Mouse (Mus musculus) monocyte, adult 59 days (primary cell): ENCODE measurements around the gene Ltb. TPM values are rescaled to one million over a fixed set of nuclear protein-coding genes. Genes with fewer than 3 reads are reported as not detected.

Experiments used
- total RNA-seq, 2 experiments: library from RNA; stranded (reverse); gene quantifications; one replicate each; pipeline ENCODE4 v1.2.4; 2023

Gene Ltb
- 10 to 100 TPM; 72.7 to 86.4 TPM for total RNA-seq

DNA sequence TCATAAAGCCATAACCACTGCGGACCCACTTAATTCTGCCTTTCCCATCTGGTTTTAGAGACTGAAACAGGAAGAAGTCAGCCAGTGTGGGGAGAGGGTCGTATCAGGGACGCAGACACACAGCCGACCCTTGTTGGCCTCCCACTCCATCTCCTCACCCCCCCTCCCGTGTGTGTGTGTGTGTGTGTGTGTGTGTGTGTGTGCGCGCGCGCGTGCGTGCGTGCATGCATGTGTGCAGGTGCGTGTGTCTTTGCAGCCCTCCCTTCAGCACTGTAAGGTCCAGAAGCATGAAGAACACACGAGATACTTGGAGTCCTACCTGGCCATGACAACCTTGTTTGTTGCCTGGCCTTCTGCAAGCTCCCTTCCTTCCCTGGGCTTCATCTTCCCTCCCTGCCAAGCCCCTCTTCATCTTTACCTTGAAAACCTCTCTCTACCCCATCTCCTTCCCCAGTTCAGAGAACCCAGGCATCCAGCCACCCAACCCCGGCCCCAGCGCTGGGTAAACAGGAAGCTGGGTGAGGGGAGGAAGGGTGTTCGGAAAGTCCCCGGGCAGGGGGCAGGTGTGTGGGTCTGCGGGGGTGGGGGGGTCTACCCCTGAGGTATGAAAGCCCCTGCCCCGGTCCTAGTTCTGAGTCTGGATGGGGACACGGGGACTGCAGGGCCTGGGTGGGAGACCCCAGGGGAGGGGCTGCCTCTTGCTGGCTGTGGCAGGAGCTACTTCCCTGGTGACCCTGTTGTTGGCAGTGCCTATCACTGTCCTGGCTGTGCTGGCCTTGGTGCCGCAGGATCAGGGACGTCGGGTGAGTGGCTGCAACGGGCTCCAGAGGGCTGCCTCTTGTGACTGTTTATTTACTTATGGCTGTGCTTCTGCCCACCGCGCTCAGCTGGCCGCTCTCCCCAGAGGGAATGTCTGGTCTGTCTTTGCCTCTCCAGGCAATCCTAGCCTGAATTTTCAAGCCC, at the start of gene Ltb:
Gene Ltb, plus strand, starts transcription at position 559 of the 963 bp plus-strand sequence.

DNA sequence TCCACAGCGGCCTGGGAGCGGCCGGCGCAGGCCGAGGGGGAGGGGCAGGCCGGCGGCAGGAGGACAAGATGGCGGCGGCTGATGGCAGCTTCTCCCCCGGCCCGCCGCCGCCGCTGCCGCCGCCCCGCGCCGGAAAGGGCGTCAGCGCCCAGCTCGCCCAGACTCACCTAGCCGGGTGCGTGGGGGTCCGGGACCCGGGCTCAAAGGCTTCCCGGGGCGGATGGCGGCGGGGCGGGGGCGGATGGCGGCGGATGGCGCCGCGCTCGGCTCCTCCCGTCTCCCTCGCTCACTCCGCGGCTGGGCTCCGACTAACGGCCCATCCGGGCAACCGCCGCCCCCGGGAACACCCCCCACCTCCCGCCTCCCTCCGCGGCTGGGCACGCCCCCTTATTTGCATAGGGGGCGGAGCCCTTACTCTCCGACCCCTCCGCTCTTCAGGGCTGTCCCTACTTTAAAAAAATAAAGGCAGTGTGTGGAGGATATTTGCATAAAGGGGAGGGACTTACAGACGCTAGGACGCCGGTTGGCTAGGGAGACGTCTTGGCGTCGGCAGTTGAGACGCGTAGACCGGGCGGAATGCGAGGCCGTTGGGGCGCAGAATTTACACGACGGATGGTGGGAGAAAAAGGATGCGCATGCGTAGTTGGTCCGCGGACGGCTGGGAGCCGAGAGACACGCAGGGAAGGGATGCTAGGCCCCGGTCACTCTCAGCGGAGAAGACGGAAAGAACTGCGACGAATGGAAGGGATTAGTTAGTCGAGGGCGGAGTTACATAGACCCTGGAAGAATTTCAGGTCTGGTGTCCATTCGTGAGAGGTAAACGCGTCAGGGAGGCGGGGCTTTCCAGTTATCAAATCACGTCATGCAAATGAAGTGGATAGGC, 29.4 kb upstream of the Ltb start, which contains the start of gene Prrc2a:
Gene Prrc2a, minus strand, starts transcription at position 330 of the 883 bp plus-strand sequence.

DNA sequence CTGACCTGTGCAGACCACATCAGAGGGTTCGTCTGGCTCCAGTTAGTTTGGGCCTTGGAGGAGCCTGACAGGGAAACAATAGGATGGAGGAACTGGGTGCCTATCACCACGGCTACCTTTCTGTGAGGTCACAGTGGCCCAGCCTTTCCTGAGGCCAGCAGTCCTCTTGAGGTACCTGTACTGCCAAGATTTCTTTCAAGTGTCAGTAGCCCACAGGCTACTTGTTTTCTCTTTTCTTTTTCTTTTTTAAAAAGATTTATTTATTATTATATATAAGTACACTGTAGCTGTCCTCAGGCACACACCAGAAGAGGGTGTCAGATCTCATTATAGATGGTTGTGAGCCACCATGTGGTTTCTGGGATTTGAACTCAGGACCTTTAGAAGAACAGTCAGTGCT, 18.3 kb upstream of the Ltb start, which contains the start of gene Aif1:
Gene Aif1, minus strand, starts transcription at position 101 of the 400 bp plus-strand sequence.

DNA sequence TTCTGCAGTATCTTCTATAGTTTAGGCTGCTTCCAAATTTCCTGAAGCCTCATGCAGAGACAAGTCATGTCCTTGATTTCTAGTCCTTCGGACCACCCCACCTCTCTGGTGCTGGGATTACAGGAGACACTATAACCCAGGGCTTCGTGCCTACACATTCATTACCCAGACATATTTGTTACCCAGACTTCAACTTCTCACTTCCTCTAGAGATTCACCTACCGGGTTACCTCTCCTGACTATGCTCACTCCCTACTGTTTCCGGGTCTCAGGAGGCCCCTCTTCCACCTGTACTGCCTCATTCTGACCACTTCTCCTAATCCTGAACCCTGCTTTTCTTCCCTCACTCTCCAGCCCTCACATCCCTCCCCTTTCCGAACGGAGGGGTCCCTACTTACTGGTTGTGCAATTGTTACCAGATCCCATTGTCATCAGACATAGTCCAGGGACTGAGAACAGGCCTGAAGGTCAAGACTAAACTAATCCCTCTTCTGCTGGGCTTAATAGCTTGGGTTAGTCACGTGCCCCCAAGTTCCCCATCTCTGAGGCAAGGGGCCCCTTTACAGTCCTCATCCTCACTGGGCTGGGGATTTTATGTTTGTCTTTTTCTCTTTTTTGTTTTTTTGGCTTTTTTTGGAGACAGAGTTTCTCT, 6.2 kb upstream of the Ltb start, which contains the start of gene Lst1:
Gene Lst1, minus strand, starts transcription at position 481 of the 652 bp plus-strand sequence.

DNA sequence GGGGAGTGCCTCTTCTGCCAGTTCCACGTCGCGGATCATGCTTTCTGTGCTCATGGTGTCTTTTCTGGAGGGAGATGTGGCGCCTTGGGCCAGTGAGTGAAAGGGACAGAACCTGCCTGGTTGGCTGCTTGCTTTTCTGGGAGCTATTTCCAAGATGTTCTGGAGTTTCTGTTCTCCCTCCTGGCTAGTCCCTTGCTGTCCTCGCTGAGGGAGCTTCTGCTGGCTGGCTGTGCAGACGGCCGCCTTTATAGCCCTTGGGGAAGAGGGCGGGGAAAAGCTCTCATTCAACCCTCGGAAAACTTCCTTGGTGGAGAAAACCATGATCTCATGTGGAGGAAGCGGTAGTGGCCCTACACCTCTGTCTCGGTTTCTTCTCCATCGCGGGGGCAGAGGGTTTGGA, 7.5 kb downstream of the Ltb start, which contains the start of gene Tnf:
Gene Tnf, minus strand, starts transcription at position 221 of the 400 bp plus-strand sequence.

DNA sequence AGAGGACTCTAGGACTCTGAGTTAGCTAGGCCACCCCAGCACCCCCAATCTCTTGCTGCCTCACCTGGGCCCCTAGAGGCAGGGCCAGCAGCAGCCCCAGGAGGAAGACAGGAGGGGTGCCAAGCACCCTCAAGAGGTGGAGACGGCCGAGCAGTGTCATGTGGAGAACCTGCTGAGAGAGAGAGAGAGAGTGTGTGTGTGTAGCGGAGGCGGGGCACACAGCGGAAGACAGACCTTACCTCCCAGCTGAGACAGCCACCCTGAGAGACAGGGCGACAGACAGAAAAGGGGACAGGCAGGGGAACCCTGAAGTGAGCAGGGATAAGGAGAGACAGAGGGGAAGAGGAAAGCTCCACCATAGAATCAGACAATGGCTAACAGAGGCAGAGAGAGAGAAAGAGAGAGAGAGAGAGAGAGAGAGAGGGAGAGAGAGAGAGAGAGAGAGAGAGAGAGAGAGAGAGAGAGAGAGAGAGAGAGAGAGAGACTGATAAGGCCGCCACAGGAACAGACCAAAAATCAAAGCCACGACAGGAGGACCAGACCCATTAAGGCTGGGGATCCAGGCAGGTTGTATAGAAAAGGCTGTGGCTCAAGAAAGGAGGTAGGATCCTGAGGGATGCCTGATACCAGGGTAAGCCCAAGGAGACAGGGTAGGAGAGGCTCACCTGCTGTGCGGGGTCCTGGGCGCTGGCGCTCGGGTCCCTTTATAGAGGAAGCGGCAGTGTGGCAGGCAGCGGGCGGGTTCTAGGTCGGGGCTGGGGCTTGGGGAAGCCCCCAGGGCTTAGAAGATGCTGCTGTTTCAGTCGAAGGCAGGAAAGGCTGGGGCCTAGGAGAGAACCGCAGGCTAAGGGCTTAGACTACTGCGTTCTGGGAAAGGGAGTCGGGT, 10.5 kb downstream of the Ltb start, which contains the start of gene Lta:
Gene Lta, minus strand, starts transcription at position 858 of the 886 bp plus-strand sequence.

DNA sequence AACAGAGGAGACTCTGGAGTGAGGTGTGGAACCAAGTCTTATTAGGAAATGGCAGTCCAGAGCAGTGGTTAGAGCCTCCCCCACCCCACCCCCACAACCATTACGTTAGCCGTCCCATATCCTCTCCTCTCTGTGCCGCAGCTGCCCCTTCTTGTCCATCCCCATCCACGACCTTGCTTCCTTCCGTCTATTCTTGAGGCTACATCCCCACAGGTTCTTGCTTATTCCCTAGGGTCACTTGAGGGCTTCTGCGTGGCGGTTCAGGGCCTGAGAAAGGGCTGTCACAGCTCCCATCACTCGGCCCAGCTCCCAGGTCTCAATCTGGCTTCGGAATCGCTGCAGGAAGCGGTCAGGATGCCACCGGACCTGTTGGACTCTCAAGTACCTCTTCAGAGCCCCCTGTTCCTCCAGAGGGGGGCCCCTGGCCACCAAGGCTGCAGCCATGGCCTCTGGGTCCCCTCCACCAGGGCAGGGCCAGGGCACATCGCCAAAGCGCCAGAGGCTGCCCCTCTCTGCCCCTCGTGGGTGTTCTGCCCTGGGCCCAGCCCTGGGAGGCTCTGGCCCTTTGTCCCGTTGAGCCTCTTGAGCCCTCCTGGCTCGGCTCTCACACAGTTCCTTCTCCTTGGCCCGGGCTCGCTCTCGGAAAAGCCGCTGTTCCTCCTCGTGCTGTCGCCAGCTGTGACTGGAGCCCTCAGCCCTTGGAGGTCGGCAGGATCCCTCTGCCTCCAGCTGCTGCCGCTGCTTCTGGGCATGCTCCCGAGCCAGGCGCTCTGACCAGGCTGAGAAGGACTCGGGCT, 26.1 kb downstream of the Ltb start, which contains the start of gene Gm16181:
Gene Gm16181, plus strand, starts transcription at position 679 of the 797 bp plus-strand sequence.

DNA sequence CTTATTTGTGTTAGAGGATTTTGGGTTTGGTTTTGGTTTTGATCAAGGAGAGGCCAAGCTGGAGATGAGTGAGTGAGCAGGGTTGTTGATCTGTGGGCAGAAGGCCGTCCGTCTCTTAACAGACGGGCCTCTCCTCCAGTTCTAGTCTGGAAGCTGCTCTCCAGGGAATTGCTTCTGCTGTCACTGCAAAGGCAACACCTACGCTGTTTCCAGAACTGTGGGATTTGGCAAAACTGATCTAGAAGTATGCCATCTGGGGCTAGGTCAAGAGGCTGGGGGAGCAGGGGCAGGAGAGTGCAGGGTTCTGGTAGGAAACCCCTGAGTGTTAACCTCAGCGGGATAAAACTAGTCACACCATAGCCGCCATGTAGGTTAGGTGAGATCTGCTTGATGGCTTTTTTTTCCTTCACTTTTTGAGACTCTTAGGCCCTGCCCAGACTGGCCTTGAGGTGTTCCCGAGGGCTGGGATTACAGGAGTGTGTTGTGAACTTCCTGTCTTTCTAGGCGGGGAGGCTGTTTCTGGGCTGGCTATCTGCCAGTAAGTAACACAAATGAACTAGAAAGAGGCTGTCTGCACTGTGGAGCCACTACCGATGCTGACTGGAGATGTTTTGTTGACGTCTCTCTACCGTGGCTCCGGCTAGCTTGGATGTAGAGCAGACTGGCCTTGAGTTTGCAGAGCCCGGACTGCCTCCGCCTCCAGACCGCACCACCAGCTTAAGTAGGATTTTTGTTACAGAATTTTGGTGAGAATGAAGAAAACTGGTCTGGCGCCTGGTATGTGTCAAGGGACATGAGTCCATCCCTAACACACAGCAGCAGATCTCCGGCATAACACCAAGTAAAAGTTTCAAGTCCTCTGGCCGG, 39.1 kb downstream of the Ltb start, which contains the start of gene Atp6v1g2:
Gene Atp6v1g2, plus strand, starts transcription at position 547 of the 867 bp plus-strand sequence.

DNA sequence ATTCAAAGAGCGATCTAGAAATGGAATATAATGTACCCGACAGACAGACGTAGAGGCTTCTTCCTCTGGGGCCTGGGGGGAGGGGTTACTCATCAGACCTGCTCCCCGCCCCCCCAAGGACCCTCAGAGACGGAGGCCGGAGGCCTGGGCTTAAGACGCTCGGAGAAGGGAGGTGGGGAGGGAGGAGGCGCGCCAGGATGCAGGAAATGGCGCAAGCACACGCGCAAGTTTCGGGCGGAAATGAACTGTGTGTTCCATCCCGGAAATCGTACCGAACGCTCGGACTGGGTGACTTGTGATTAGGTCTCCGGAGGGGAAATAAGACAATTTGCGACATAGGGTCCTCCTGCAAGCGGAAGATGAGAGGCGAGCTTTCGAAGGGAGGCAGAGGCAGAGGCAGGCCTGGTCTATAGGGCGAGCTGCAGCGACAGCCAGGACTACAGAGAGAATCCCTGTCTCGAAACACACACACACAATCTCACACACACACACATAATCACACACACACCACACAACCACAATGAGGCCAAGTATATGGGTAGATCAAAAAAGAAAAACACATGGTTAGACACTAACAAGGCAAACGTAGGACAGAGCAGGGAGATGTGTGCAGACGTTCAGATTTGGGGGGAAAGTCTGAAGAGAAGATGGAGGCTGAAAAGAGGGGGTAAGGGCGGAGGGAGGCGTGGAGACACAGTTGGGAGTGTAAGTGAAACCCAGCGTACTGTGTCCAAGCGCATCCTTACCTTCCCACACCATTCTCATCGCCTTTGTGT, 41.6 kb downstream of the Ltb start, which contains the start of gene Nfkbil1:
Gene Nfkbil1, minus strand, starts transcription at position 179 of the 776 bp plus-strand sequence.

DNA sequence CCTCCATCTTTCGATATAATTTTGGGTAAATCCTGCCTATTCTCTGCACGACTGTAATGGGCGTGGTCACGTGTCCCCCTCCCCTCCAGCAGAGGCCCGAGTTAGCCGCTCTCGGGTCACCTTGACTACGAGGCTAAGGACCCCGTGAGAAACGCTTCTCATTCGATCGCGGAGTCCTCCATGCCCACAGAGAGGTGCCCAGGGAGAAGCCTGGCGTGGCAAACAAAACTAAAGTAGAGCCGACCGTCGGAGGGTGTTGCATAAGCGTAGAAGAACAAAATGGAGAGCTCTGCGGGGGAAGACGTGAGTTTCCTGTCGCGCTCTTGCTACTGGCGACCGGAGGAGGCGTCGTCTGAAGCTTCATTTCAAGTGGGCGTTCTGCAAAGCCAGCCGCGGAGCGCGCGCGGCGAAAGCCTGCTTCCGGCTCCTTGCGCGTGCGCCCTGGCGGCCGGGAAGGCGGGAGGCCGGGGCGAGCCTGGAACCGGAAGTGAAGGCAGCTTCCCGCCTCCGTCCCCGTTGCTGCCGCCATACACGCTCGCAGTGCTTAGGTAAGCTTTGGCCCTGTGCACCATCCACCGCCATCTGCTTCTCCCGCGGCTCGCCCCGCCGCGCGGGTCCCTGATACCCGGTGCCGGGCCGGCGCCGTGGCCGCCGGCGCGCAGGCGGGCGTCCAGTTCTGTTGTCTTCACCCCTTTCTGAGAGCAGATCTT, 47.2 kb downstream of the Ltb start, which contains the start of gene Ddx39b:
Gene Ddx39b, plus strand, starts transcription at position 442 of the 710 bp plus-strand sequence.

Other genes starting within 250 kb of the Ltb start
- 100 to 1,000 TPM; 240 to 289 TPM for gene Hspa1b, start 235.2 kb upstream of the Ltb start, total RNA-seq
- not detected for gene Gm20481, start 224.5 kb upstream of the Ltb start, total RNA-seq
- 100 to 1,000 TPM; 322 to 373 TPM for gene Hspa1a, start 222.3 kb upstream of the Ltb start, total RNA-seq
- under 1 TPM; 0.55 to 0.76 TPM for gene Hspa1l, start 221.7 kb upstream of the Ltb start, total RNA-seq
- gene Lsm2, start 212.6 kb upstream of the Ltb start, total RNA-seq: 10 to 100 TPM; 18.6 to 21.1 TPM
- 10 to 100 TPM; 89.4 to 93.9 TPM for gene Vars, start 193.5 kb upstream of the Ltb start, total RNA-seq
- gene Vwa7, start 177.9 kb upstream of the Ltb start, total RNA-seq: under 1 TPM in 1 of 2 experiments, not detected in 1; 0.16 TPM
- gene Sapcd1, start 166.4 kb upstream of the Ltb start, total RNA-seq: not detected
- gene Msh5, start 147.7 kb upstream of the Ltb start, total RNA-seq: 1 to 10 TPM; 1.0 to 2.2 TPM
- gene Clic1, start 144.5 kb upstream of the Ltb start, total RNA-seq: 100 to 1,000 TPM; 258 to 267 TPM
- 1 to 10 TPM; 1.2 to 1.7 TPM for gene Ddah2, start 135.4 kb upstream of the Ltb start, total RNA-seq
- not detected for gene Ly6g6c, start 129.1 kb upstream of the Ltb start, total RNA-seq
- not detected for gene Mpig6b, start 128.3 kb upstream of the Ltb start, total RNA-seq
- not detected for gene Ly6g6e, start 117.5 kb upstream of the Ltb start, total RNA-seq
- not detected for gene Ly6g6d, start 116.4 kb upstream of the Ltb start, total RNA-seq
- gene Ly6g6f, start 108.8 kb upstream of the Ltb start, total RNA-seq: not detected
- gene Abhd16a, start 105.2 kb upstream of the Ltb start, total RNA-seq: 10 to 100 TPM; 58.8 to 60.6 TPM
- gene Ly6g5c, start 86.2 kb upstream of the Ltb start, total RNA-seq: not detected
- under 1 TPM; 0.42 to 0.61 TPM for gene Ly6g5b, start 79.0 kb upstream of the Ltb start, total RNA-seq
- 10 to 100 TPM; 22.2 to 30.3 TPM for gene Gpank1, start 73.0 kb upstream of the Ltb start, total RNA-seq
- gene Csnk2b, start 72.4 kb upstream of the Ltb start, total RNA-seq: 100 to 1,000 TPM; 133 to 155 TPM
- gene D17H6S53E, start 68.1 kb upstream of the Ltb start, total RNA-seq: 10 to 100 TPM; 15.5 to 25.3 TPM
- not detected for gene Apom, start 62.4 kb upstream of the Ltb start, total RNA-seq
- 100 to 1,000 TPM; 324 to 360 TPM for gene Bag6, start 59.3 kb upstream of the Ltb start, total RNA-seq
- gene Prrc2a, start 29.5 kb upstream of the Ltb start, total RNA-seq: 100 to 1,000 TPM; 227 to 228 TPM
- gene Aif1, start 18.4 kb upstream of the Ltb start, total RNA-seq: 100 to 1,000 TPM; 172 to 206 TPM
- gene Lst1, start 6.0 kb upstream of the Ltb start, total RNA-seq: 100 to 1,000 TPM; 935 to 974 TPM
- 10 to 100 TPM; 57.3 to 92.8 TPM for gene Tnf, start 7.6 kb downstream of the Ltb start, total RNA-seq
- not detected for gene Lta, start 10.9 kb downstream of the Ltb start, total RNA-seq
- 1 to 10 TPM in 1 of 2 experiments, not detected in 1; 1.3 TPM for gene Gm16181, start 26.4 kb downstream of the Ltb start, total RNA-seq
- gene Atp6v1g2, start 39.2 kb downstream of the Ltb start, total RNA-seq: 1 to 10 TPM; 1.8 to 4.2 TPM
- 10 to 100 TPM; 13.1 to 13.4 TPM for gene Nfkbil1, start 41.4 kb downstream of the Ltb start, total RNA-seq
- 100 to 1,000 TPM; 243 to 247 TPM for gene Ddx39b, start 47.3 kb downstream of the Ltb start, total RNA-seq
- 1,000 to 10,000 TPM; 2,563 to 2,615 TPM for gene H2-D1, start 68.3 kb downstream of the Ltb start, total RNA-seq
- 10 to 100 TPM; 10.2 to 13.7 TPM for gene H2-Q1, start 126.0 kb downstream of the Ltb start, total RNA-seq
- 10 to 100 TPM; 11.6 to 12.7 TPM for gene H2-Q2, start 147.8 kb downstream of the Ltb start, total RNA-seq
- 100 to 1,000 TPM; 176 to 190 TPM for gene H2-Q4, start 185.2 kb downstream of the Ltb start, total RNA-seq
- gene H2-Q6, start 230.4 kb downstream of the Ltb start, total RNA-seq: 10 to 100 TPM; 75.0 to 75.5 TPM
- gene H2-Q7, start 244.7 kb downstream of the Ltb start, total RNA-seq: 10 to 100 TPM; 83.8 to 92.9 TPM